8 mouse cellular contexts compared by ENCODE assay signal in the genomic region with DNA sequence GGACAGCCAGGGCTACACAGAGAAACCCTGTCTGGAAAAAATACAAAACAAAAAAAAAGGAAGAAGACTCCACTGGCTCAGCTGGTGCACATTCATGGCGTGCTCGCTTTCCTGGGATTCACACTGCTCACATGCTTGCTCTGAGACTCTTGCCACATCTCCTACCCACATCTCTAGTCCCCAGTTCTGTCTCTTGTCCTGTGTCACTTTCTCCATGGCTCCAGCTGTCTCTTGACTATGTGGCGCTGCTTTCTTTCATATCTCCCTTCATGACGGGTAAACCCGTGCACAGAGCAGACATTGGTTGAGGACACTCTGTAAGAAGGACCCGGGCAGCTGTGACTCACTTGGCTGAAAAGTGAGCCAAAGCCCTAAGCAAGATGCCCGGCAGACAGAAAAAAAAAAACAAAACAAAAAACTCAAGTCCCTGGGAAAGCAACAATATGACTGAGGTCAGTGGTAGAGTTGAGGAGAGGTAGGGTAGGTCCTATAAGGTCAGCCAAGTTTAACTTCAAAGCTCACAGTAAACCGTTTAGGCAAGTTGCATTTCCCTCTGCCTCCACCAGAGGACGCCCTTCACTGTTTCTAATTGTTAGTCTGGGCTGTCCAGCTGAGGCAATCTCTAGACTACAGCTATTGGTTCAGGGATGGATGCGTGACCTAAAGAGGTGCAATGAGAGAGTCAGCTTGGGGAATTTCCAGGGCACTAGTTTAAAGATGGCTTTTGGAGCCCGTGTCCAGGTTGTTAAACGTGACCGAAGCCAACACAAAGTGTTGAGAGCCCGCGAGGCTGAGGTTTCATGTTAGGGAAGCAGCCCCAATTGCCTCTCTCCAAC. TPM values are rescaled to one million over a fixed set of nuclear protein-coding genes. Genes with fewer than 3 reads are reported as not detected.
DNase-seq lines count a peak whose midpoint lies in the region; ATAC-seq and TF ChIP-seq lines count a peak whose summit lies in the region.

No protein-coding gene starts in this region.

- peak; percentile 93 for DNase-seq in ES-E14 (ENCODE audit: low read depth, low spot score)
- DNase-seq in adrenal gland, postnatal 4 days (ENCODE audit: low spot score in 2 of 2) = peak; percentile 57 to 63
- peak; percentile 85 for DNase-seq in kidney, postnatal 10 days
- peak in 2 of 3 experiments; percentile 35 to 56 for DNase-seq in liver, embryonic 14.5 days (ENCODE audit: low read depth in 3 of 3, low spot score in 3 of 3)
- peak; percentile 90 for DNase-seq in retina, embryonic 14.5 days (ENCODE audit: low spot score)
- peak; percentile 84 for DNase-seq in thymus, postnatal 4 days

- peak overlapping the region; percentile 97 for H3K27ac ChIP-seq in ES-E14 (ENCODE audit: insufficient read depth, low read depth, low read length, poor library complexity, severe bottlenecking)
- peak overlapping the region; percentile 11; the same call in 1 of the 2 replicates for H3K27ac ChIP-seq in embryonic facial prominence, embryonic 13.5 days
- H3K27ac ChIP-seq in heart, embryonic 11.5 days (ENCODE audit: low read depth, low read length) = peak overlapping the region; percentile 25; the same call in 1 of the 2 replicates
- H3K27ac ChIP-seq in liver, embryonic 14.5 days = no peak overlapping the region

- in situ Hi-C loops in ES-E14 (cut with MboI; ENCODE audit: low sequenced_read_pairs in 2 of 2, unreplicated experiment in 2 of 2) = no loop called here

- peak overlapping the region in 1 of 2 experiments; percentile 36; a peak in 2 of 4 replicates for H3K4me3 ChIP-seq in ES-E14 (ENCODE audit: insufficient read depth in 1 of 2, low read depth in 1 of 2, low read length in 2 of 2, poor library complexity in 1 of 2, severe bottlenecking in 1 of 2)
- no peak overlapping the region for H3K4me3 ChIP-seq in embryonic facial prominence, embryonic 13.5 days
- no peak overlapping the region for H3K4me3 ChIP-seq in heart, embryonic 11.5 days (ENCODE audit: low read depth, low read length)
- no peak overlapping the region for H3K4me3 ChIP-seq in liver, embryonic 14.5 days (ENCODE audit: insufficient read depth in 1 of 2, low read depth in 2 of 2, low read length in 2 of 2)

- peak; percentile 91 for TF ChIP-seq CTCF in liver, embryonic 14.5 days (IDR thresholded peaks at IDR 0.05; ENCODE audit: low read depth)

- H3K9ac ChIP-seq in ES-E14 (ENCODE audit: insufficient read depth, low read depth, low read length, poor library complexity, severe bottlenecking) = peak overlapping the region; percentile 76
- no peak overlapping the region for H3K9ac ChIP-seq in embryonic facial prominence, embryonic 13.5 days
- no peak overlapping the region for H3K9ac ChIP-seq in heart, embryonic 11.5 days (ENCODE audit: low read depth, low read length)
- no peak overlapping the region for H3K9ac ChIP-seq in liver, embryonic 14.5 days (replicated peaks)

- H3K27me3 ChIP-seq in embryonic facial prominence, embryonic 13.5 days = no peaks in the 10 kb centered on the region
- no peaks in the 10 kb centered on the region for H3K27me3 ChIP-seq in heart, embryonic 11.5 days (ENCODE audit: control insufficient read depth, insufficient read depth, low read length)
- no peaks in the 10 kb centered on the region for H3K27me3 ChIP-seq in liver, embryonic 14.5 days (ENCODE audit: control insufficient read depth, insufficient read depth, low read length)

- H3K4me2 ChIP-seq in embryonic facial prominence, embryonic 13.5 days = no peak overlapping the region
- H3K4me2 ChIP-seq in heart, embryonic 11.5 days = no peak overlapping the region
- no peak overlapping the region for H3K4me2 ChIP-seq in liver, embryonic 14.5 days (ENCODE audit: low read depth)

- H3K36me3 ChIP-seq in ES-E14 (ENCODE audit: control insufficient read depth, insufficient read depth, low read length, poor library complexity, severe bottlenecking) = peaks cover 9% of the 10 kb centered on the region
- peaks cover 23% of the 10 kb centered on the region for H3K36me3 ChIP-seq in embryonic facial prominence, embryonic 13.5 days
- H3K36me3 ChIP-seq in heart, embryonic 11.5 days (ENCODE audit: control insufficient read depth, insufficient read depth, low read length) = peaks cover 9% of the 10 kb centered on the region
- H3K36me3 ChIP-seq in liver, embryonic 14.5 days (replicated peaks; ENCODE audit: control insufficient read depth, insufficient read depth, low read depth) = 0 out of 2 replicates have a peak, but pooled peaks cover 4% of the 10 kb centered on the region

- peaks cover 7 to 22% of the 10 kb centered on the region in 2 experiments for H3K4me1 ChIP-seq in ES-E14 (ENCODE audit: control insufficient read depth in 2 of 2, insufficient read depth in 2 of 2, low read length in 2 of 2, poor library complexity in 1 of 2)
- peaks cover 27% of the 10 kb centered on the region for H3K4me1 ChIP-seq in embryonic facial prominence, embryonic 13.5 days
- peaks cover 14% of the 10 kb centered on the region for H3K4me1 ChIP-seq in heart, embryonic 11.5 days (ENCODE audit: control insufficient read depth, insufficient read depth, low read length)
- no peaks in the 10 kb centered on the region; a peak in 1 of 4 replicates for H3K4me1 ChIP-seq in liver, embryonic 14.5 days (replicated peaks; ENCODE audit: control insufficient read depth in 2 of 2, insufficient read depth in 2 of 2, low read length in 1 of 2)

- no peak for ATAC-seq in embryonic facial prominence, embryonic 13.5 days (ENCODE audit: insufficient number of reproducible peaks, insufficient read depth, low FRiP score, low TSS enrichment, low read depth)
- ATAC-seq in heart, embryonic 11.5 days (replicated peaks; ENCODE audit: insufficient number of reproducible peaks, low FRiP score, low TSS enrichment) = no peak
- ATAC-seq in liver, embryonic 14.5 days (ENCODE audit: insufficient read depth) = no peak

- H3K9me3 ChIP-seq in ES-E14 (ENCODE audit: control insufficient read depth, insufficient read depth, low read depth, low read length) = no peaks in the 10 kb centered on the region
- no peaks in the 10 kb centered on the region for H3K9me3 ChIP-seq in embryonic facial prominence, embryonic 13.5 days
- H3K9me3 ChIP-seq in heart, embryonic 11.5 days (replicated peaks; ENCODE audit: control insufficient read depth, low read length) = no peaks in the 10 kb centered on the region
- H3K9me3 ChIP-seq in liver, embryonic 14.5 days (ENCODE audit: control insufficient read depth, low read length) = no peaks in the 10 kb centered on the region

- WGBS in embryonic facial prominence, embryonic 13.5 days = 69% methylated on average over 15 of the region's 15 CpGs
- 59% methylated on average over 15 of the region's 15 CpGs for WGBS in heart, embryonic 11.5 days (ENCODE audit: insufficient replicate concordance)
- 55% methylated on average over 15 of the region's 15 CpGs for WGBS in liver, embryonic 14.5 days (ENCODE audit: insufficient replicate concordance)

- no peak for TF ChIP-seq EP300 in liver, embryonic 14.5 days (IDR thresholded peaks at IDR 0.05; ENCODE audit: low read depth)

TF ChIP-seq in ES-E14, 5 proteins besides CTCF, POLR2A, EP300 and RAD21:
- TF ChIP-seq ZC3H11A (IDR thresholded peaks at IDR 0.05; ENCODE audit: borderline replicate concordance, low read depth, low read length) = peak; percentile 46; the same call in 1 of the 2 replicates
- TF ChIP-seq MAFK (IDR thresholded peaks at IDR 0.05; ENCODE audit: insufficient read depth, low read depth, low read length) = no peak
TF ChIP-seq in ES-E14: peak in this region for 1.

RNA-seq across cellular contexts. Expression of gene Mlxip, which starts 17.3 kb away (rescaled TPM):
- total RNA-seq in ES-E14 (2012; rRNA removed) = 8.0 and 8.2 TPM in 2 replicates
- 10 to 100 TPM; 30.2 to 35.1 TPM for total RNA-seq in adrenal gland, postnatal 4 days (2021)
- polyA plus RNA-seq in embryonic facial prominence, embryonic 13.5 days (2015; fragmentation: Nextera tagmentation; extraction: Ambion mirVana) = 14.0 and 16.4 TPM in 2 replicates
- polyA plus RNA-seq in heart, embryonic 11.5 days (2014; fragmentation: Nextera tagmentation; extraction: Ambion mirVana) = 12.0 and 15.2 TPM in 2 replicates
- polyA plus RNA-seq in liver, embryonic 14.5 days (2012; rRNA removed) = 3.0 and 3.7 TPM in 2 replicates
- 2.5 and 3.5 TPM in 2 replicates for polyA plus RNA-seq in liver, embryonic 14.5 days (2014; fragmentation: Nextera tagmentation; extraction: Ambion mirVana)

RNA-seq across cellular contexts. Expression of gene Bcl7a, which starts 33.7 kb away (rescaled TPM):
- 8.0 and 13.7 TPM in 2 replicates for total RNA-seq in ES-E14 (2012; rRNA removed)
- total RNA-seq in adrenal gland, postnatal 4 days (2021) = 10 to 100 TPM; 21.8 to 29.2 TPM
- 37.5 and 41.0 TPM in 2 replicates for polyA plus RNA-seq in embryonic facial prominence, embryonic 13.5 days (2015; fragmentation: Nextera tagmentation; extraction: Ambion mirVana)
- polyA plus RNA-seq in heart, embryonic 11.5 days (2014; fragmentation: Nextera tagmentation; extraction: Ambion mirVana) = 15.2 and 16.2 TPM in 2 replicates
- 5.0 and 5.6 TPM in 2 replicates for polyA plus RNA-seq in liver, embryonic 14.5 days (2012; rRNA removed)
- polyA plus RNA-seq in liver, embryonic 14.5 days (2014; fragmentation: Nextera tagmentation; extraction: Ambion mirVana) = 4.6 and 4.9 TPM in 2 replicates
